Mouse (Mus musculus): ENCODE measurements around the gene Gramd4.
A peak's percentile ranks its signal among the peaks of the same experiment; 100 is the strongest.
"Not testable (repeated sequence)": the region's sequence is repeated elsewhere in the genome, so short reads cannot be mapped to it uniquely, and the experiment has no call there.

The Gramd4 gene

DNA sequence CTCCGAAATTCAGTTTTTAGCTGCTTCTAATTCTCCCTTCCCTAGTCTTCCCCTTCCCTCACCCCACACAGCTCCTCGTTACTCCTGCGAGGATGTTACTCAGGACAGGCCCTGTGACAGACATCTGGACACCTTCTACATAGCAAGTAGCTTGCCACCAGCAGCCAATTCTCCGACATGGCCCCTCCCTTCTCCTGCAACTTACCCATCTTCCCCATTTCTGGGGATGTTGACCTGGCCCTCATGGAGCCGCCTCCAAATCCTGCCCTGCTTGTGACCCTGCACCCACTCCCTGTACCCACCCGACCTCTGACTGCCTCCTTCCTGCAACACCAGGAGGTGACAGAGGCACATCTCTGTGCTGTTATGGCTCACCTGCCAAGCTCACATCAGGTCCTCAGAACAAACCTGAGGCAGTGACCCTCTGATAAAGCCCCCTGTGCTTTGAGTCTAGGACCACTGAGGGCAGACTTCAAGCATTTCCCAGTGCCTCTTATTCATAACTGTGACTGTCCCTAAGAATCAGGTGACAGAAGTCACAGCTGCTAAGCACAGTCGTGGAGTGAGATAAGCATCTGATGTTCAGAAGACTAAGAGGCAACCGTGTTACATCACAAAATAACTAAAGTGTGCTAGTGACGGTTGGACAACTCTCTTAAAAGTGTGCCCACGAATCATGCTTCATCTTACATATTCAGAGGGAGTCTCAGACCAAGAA lies 110.5 kb downstream of the Gramd4 start:
- no peak for DNase-seq

DNA sequence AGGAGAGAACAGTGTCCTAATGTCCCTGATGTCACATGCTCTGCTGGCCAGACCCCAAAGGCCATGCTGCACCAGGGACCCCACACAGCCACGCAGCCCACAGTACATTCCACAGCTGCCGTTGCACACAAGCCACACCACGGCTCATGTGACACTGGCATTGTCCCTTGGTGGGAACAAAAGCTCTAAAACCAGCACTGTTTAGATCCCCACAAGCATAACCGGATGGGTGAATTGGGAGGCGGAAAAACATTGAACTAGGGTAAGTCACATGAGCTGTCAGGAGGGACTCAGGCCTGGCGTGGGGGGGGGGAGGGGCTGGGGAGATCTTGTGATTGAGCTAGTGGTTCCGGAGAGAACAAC lies 111.0 kb downstream of the Gramd4 start:
- no peak for DNase-seq

DNA sequence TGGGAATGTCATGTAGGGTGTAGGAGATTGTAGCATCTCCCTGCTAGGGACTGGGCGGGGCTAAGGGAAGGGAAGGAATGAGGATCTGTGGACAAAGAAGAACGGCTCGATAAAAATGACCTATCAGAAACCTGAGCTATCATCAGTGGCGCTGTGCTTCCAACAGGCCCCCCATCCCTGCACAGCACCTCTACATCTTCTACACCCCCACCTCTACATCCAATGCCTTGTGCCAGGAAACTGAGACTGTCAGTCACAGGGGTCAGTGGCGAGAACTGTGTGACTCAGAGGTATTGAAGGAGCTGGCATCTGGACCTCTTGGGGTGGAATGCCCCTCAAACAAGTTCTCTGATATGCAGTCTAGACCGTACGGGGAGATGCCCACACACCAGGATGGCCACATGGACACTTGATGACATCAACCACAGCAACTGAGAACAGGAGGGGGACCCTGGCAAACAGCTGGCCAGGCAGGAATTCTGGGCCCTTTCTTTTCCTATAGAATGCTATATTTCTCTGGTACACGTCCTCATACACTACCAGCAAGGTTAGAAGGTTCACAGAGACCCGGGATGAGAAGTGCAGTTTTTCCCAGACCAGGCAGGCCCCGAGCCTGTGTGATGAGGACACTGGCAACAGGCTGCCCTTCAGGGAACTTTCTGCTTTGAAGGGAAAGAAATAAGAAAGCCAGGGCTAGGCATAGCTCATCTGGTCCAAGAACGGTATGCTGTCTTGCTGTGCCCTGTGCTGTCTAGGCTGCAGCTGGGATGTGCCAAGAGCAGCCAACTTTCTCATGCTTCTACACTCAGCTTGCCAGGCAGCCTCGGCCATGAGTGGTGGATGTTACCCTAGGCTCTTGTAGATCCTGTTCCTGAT lies 111.7 kb downstream of the Gramd4 start:
- no peak for DNase-seq

DNA sequence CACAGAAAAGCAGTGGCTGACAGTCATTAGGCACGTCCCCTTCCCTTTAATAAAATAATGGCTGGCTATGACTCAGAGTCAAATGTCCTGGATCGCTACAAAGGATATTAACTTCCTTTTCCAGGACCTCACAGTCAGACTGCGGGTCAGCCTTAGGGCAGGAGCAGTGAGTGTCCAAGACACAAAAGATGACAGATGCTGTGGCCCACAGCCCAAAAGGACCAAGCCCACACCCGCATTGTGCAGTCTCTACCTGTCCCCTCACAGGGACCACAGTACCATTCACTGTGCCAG lies 112.3 kb downstream of the Gramd4 start:
- DNase-seq, result no peak

DNA sequence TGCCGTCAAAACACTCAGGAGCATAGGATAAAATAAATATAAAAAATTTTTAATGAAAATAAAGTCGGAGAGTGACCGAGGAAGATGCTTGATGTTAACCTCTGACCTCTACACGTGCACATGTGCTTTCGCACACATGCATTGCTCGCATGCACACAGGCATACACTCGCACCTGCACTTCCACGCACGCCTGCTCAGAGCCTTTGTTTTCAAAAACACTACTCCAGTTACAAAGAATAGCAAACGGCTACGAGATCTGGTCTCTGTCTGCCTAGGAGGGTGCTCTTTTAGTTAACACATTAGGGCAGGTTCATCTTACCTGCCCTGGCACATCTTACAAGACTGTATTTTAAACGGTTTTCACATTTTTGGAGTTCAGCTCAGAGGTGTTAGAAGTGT lies 113.8 kb downstream of the Gramd4 start:
- DNase-seq, result no peak

DNA sequence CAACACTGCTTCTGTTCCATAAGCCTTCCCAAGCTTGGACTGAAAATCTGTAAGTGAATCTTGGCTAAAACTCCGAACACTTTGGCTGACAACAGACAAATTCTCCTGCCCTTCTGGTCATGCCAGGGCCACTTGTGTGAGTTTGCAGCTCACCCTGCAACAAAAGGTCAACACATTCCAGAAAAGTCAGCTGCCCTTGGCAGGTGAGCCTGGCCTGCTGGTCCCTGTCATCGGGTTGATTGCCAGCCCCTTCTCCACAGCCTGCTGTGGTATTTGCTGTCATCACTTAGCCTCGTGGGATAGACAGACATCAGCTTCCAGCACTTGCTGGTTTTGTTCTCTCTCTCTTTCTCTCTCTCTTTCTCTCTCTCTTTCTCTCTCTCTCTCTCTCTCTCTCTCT lies 114.6 kb downstream of the Gramd4 start:
- DNase-seq, result no peak

DNA sequence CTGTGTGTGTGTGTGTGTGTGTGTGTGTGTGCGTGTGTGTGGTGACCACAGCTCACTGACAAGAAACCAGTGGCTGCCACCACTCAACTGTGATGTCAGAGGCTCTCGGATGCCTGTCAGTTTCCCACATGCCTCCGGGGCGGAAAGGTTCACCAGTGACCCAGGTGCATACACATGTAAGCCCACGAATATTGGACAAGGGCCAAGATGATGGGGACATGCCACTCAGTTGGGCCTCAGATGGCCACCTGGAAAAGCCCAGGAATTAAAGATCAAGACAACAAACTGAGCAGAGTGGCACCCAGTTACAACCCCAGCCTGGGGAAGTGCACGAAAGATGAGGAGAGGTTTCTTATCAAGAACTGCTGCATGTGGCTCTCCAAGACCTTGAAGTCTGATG lies 115.0 kb downstream of the Gramd4 start:
- peak in 1 of 2 experiments; percentile 42 for DNase-seq

DNA sequence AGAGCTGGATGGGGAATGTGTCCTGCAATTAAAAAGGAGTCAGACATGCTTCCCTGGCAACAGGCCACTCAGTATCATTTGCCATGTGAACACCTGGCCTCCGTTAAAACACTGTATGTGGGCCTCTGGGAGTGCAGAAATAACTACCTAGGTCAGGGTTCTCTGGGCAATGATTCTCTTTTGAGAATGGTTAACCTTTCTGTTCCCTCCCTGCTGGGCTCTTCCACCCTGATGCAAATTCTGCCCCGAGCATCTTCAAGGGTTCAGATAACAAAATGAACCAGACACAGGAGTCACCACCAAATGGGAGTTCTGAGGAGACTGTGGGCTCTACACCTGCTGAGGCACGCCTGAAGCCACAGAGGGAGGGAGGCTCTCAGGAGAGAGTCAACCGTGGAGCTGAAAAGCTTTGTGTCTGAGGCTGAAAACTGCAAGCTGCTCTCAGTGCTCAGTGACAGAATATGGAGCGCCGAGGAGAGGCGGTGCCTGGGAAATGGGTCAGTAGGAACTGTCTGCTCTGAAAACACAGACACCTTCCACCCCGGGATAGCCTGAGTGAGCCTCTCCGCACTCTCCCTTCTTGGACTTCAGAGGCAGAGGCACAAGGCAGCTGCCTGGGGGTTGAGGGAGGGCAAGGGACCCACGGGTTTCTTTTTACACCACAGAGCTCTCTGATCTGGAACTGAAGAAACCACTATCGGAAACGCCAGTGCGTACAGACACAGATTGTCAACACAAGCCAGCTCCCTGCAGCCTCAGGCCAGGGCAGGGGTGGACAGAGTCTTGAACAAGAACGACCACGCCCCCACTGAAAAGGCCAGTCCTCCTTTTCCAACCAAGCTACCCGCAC lies 115.9 kb downstream of the Gramd4 start:
- peak; percentile 57 to 65 for DNase-seq

DNA sequence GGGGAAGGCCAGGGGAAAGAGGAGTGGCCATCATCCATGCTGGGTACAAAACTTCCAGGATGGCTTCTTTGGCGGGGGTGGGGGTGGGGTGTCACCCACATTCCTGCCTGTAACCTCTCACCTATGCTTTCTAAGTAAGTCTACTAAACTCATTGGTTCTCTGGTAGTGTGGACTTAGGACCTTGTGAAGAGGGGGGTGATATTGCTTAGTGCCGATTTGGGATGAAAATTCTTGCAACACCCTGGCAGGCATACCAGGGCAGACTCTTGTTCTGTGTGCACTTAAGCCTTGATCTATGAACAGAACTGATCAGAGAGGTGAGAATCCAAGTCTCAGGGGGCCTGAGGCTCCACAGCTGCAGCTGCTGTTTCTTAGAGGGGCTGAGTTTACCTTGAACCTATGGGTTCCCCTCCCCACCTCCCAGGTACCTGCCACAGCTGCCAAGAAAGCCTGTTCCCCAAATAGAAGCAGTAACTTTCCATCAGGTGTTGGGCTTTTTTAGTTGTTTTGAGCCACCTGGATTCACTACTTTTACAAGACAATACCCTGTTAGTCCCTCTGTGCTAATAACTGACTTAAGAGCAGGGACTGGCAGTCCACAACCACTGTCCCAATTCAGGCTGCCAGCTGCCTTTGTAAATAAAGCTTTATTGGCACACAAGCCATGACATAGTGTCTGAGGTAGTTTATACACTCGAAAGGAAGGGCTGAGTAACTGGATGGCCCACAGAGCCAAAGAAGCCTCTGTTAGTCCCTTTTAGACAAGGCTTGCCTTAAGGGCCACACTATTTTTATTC lies 118.0 kb downstream of the Gramd4 start:
- no peak for DNase-seq

DNA sequence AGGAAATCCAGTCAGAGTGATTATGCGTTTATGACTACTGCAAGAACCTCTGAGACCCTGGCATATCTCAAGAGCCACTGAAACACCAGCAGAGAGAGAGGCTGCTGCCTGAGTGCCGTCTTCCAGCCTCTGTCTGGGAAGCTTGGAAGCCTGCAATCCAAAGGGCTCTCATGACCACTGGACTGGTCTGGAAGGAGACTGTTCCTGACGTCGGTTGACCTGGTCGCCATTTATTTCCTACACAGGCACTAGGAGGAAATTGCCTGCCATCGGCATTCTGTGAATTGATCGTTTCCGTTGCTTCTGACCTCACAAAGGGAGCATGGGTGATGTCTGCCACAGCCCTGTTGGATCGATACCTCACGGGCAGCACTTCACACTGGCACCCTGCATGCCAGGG lies 118.7 kb downstream of the Gramd4 start:
- no peak for DNase-seq

DNA sequence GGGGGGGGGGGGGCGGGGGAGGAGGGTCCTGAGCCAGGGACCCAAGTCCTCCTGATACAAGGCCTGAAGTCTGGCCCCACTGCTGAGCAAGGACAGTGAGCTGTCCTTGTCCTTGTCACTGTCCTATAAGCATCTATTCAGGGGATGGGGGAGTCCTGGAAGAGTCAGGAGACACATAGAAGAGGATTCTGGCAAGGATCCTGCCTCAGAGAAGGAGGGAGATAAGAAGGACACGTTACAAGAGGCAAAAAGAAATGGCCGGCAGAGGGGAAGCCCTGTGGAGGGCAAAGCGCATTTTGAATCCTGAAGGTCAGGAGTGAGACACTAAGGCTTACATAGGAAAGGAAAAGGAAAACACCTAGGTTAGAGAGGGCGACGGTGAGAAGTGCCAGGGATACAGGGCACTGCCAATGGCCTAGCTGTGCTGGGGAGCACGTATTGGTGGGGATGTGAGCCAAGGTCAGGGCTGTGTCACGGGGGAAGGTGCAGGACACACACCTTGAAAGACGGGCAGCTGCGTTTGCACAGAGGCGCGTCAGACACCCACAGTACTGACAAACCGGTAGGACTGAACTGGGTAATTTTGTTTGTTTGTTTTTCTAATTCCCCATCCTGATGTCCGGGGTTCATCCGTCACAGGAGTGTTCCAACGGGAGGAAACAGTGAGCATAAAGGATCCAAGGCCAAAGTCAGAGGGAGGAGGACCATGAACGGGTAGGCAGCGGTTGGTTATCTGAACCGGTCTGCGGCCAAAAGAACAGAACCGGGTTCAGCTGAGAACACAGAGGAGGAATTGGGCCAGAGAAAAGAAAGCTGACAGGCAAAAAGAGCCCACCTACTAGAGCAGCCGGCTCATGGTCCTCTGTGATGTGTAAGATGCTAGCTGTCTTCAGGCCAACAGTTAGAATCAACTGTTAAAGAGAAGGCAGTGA lies 119.5 kb downstream of the Gramd4 start:
- DNase-seq, result no peak

DNA sequence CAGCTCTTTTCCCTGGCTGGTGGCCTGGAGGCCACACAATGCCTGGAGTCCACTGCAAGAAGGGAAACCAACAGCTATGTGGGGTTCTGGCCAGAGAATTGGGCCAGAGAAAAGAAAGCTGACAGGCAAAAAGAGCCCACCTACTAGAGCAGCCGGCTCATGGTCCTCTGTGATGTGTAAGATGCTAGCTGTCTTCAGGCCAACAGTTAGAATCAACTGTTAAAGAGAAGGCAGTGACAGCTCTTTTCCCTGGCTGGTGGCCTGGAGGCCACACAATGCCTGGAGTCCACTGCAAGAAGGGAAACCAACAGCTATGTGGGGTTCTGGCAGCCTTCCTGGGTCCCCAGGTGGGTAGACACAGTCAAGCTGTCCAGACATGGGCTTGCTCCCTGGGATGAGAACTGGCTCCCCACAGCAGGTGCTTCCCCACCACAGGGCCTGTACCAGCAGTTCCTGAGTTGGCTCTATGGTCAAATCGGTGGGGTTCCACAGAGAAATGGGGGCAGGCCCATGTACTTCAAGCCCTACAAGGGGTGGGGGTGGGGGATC lies 120.3 kb downstream of the Gramd4 start:
- not testable (repeated sequence) for DNase-seq

DNA sequence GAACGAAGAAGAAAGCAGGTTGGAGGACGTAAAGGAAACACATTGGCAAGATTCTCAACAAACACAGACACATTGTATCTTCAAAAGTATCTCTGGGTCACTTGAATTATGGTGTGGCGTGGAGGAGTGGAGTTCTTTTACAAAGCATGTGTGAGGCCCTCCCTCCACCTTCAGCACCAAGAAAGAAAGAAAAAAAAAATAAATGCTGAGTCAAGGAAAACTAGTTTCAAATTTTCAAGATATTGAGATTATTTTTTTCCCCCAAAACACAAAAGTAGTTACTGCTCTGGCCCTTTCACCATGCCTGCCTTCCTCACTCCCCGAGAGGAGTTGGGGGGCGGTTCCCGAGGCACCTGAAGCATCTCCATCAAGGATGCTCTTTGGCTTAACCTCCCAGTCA lies 121.1 kb downstream of the Gramd4 start:
- no peak for DNase-seq

DNA sequence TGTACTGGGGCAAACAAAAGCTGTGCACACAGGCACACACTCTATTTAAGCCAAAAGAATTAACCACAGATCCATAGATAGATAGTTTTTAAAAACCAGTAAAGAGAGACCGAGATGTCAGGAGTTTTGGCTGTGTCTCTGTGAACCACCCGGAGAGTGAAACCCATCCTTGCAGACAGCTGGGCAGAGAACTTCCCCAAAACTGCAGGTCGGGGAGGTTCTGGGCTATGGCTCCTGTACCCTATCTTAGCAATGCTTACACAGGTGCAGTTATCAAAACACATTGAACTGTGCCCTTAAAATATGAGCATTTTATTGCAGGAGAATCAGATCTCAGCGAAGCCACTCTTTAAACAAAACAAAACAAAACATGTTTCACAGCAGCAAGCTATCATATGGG lies 122.9 kb downstream of the Gramd4 start:
- peak in 1 of 2 experiments; percentile 52 for DNase-seq

DNA sequence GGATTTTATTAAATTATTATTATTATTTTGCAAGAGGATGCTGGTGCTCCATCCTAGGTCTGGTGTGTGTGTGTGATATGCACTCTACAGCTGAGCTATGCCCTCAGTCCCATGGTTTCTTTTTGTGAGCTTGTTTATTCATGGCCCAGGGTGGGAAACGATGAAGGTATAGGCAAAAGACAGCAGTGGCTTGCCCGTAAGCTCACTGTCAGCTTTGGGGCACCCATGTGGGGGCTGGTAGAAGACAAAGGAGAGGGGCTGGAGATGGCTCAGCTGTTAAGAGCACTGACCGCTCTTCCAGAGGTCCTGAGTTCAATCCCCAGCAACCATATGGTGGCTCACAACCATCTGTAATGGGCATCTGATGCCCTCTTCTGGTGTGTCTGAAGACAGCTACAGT lies 123.8 kb downstream of the Gramd4 start:
- not testable (repeated sequence) for DNase-seq

DNA sequence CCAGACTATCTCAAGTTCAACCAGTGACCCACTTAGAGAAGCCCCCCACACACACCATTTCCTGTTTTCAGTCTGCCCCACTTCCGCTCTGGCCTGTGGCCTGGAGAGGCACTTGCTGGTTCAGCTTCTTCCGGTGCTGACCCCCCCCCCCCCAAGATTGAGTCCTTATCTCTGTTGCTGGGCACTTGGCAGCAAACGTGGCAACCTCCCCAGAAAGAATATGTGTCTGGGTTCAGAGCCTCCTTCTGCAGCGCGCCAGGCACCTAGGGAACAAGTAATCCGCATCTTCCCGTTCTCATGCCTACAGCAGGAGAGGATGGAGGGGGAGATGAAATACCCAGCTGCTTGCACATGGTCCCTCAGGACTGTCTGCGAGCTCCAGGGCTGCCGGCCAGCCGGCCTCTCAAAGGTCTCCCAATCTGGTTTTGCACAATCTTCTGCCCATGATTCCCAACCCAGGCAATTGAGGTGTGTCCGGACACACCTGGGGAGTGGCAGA lies 124.5 kb downstream of the Gramd4 start:
- peak; percentile 51 to 61 for DNase-seq

DNA sequence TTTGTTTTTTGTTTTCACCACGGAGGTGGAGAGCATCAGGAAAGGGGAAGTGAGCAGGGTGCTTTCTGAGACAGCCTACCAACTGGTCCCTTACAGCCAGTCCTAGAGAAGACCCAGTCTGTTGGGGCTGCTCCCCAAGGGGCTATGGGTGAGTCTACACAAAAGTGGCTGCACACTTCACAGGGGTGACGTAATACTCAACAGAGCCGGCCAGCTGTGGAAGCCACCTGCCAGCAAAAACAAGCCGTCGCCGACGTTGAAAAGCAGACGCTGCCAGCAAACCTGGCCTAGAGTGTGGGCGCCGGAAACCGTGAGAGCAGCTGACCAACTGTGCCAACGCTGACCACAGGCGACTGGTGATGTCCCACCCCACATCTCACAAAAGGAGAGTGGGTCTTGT lies 125.2 kb downstream of the Gramd4 start:
- peak; percentile 72 to 86 for DNase-seq

DNA sequence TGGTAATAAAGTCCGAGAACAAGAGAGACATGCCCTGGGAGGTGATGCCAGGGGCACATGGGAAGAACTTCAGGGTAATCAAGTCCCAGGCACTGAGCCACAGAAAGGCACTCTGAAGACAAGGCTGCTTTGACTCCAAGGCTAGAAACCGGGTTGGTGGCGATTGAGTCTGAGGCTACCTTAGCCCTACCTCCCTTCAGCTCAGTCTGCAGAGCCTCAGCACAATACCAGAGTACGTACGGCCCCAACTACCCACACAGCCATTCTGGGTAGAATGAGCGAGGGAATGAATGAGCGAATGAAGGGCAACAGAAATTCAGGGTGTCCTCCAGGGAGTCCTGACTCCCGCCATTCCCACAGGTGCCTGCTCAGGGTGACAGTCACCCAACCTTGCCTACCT lies 126.0 kb downstream of the Gramd4 start:
- DNase-seq, result no peak

DNA sequence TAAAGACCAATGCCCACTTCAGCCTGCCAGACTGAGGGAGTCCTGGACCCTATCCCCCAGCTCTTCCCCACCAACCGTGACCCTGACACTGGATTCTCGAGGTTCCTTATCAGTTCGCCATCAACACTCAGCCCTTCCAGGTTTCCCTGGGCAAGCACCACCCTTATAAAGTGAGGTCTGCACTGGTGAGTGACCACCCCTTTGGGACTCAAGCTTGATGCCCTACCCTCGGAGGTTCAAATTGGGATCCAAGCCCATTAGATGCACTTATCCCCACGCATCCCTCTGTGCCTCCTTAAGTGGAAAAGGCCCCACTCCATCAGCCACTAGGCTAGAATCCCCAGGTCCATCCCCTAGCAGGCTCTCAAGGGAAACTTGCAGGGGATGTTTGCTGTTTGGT lies 126.6 kb downstream of the Gramd4 start:
- no peak for DNase-seq

DNA sequence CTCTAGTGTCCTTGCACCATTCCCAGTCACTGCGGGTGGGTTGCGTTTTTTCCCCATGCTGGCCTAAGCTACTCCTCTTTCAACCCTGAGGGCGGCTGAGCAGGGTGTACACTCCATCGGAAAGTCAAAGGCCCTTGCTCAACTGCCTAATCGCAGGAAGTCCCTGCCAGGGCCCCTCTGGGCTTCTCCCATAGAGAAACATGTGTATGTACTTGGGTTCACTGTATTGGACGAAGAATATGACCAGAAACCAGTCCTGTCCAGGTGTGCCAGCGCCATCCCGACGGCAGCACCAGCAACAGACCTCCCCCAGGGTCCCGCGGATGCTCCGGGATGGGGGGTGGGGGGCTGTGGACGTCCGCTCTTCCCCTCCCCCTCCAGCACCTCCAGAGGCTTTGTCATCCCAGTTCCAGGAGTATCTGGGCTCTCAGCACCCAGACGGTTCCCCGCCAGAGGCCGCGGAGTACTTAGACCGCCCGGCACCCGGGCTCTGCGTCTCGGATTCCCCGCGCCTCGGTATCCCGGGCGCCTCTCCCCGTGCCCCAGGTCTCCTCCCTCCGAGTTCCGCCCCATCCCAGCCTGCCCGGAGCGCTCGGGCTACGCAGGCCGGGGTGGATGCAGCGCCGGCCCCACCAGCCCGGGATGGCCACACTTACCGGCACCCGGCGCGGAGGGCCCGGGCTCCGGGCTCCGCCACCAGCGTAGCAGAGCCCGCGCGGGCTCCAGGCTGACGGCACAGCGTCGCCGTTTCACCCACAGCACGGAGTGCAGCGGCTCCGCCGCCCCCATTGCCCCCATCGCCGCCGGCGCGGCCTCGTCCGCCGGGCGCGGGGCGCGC lies 127.6 kb downstream of the Gramd4 start:
- DNase-seq, result peak; percentile 43 to 58

All from spleen, adult 18-20 months (tissue).